Mouse (Mus musculus) heart, postnatal 14 days (tissue): Measurements from ENCODE around the gene Vmn2r51. TPM values are rescaled to one million over a fixed set of nuclear protein-coding genes. Genes with fewer than 3 reads are reported as not detected.
"Not testable (repeated sequence)": the region's sequence is repeated elsewhere in the genome, so short reads cannot be mapped to it uniquely, and the experiment has no call there.

ENCODE experiments used
- DNase-seq, 2 experiments: peaks; one replicate each; pipeline ENCODE4 v3.0.0; 2021 to 2022
- intact Hi-C: fragments of 180-260 bp; cut with DNase I; formaldehyde crosslinking; loops from one replicate; pipeline ENCODE4 v1.15.1; 2025
- long read RNA-seq, 2 experiments: library from polyadenylated mRNA; stranded (forward); transcript quantifications; one replicate each; pipeline ENCODE4 v2.0.0; 2021
- total RNA-seq, 2 experiments: library from RNA; stranded (reverse); gene quantifications; 2 replicates each; pipeline ENCODE4 v1.2.3; 2021

Gene Vmn2r51
- not detected for total RNA-seq
- long read RNA-seq, experiment 1: 0 reads
- long read RNA-seq, experiment 2: 0 reads

DNA sequence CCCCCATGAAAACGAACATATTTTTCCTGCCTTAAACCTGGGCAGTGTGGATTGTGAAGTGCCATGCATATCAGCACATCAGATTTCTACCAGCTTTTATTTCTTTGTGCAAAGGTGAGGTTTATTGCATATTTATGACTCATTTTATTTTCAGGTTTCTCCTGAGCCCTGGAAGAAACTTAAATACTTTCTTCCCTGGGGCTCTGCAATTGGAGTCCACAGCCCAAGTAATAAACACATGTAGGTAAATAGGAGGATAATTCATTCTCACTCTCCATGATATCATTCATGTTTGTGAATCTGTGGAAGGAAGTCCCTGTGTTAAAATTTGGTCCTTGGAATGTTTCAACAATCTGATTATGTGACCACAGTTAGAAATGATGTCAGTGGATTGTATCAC is at the start of gene Vmn2r51:
Vmn2r51 (minus strand) TSS at position 101 of the 400 bp plus-strand sequence.
- intact Hi-C loops, DNase-seq: not testable (repeated sequence)

- intact Hi-C loops, DNase-seq: not testable (repeated sequence)
Measured at GRCm38 (mm10) chr7:10053196-10053595, 52.3 kb downstream of the Vmn2r51 start, which contains the start of gene Vmn2r50. Gene Vmn2r50, minus strand, starts transcription at chr7:10053296.

Other genes starting within 250 kb of the Vmn2r51 start
- gene Vmn2r48, start 152.2 kb downstream of the Vmn2r51 start, total RNA-seq: not detected
- not detected for gene Vmn2r49, start 113.5 kb downstream of the Vmn2r51 start, total RNA-seq
- gene Vmn2r50, start 52.4 kb downstream of the Vmn2r51 start, total RNA-seq: not detected
- gene Vmn2r52, start 70.8 kb upstream of the Vmn2r51 start, total RNA-seq: not detected
- gene Vmn1r66, start 172.3 kb upstream of the Vmn2r51 start, total RNA-seq: not detected